Mouse (Mus musculus) retina, embryonic 14.5 days (tissue): ENCODE results near the gene Zfp687.
A peak's percentile ranks its signal among the peaks of the same experiment; 100 is the strongest.
"Not testable (repeated sequence)": the region's sequence is repeated elsewhere in the genome, so short reads cannot be mapped to it uniquely, and the experiment has no call there.

ENCODE experiments used
- DNase-seq: peaks from one replicate; pipeline ENCODE4 v3.0.0-alpha.2; 2015; ENCODE audit warnings: low spot score

Zfp687 gene

DNA sequence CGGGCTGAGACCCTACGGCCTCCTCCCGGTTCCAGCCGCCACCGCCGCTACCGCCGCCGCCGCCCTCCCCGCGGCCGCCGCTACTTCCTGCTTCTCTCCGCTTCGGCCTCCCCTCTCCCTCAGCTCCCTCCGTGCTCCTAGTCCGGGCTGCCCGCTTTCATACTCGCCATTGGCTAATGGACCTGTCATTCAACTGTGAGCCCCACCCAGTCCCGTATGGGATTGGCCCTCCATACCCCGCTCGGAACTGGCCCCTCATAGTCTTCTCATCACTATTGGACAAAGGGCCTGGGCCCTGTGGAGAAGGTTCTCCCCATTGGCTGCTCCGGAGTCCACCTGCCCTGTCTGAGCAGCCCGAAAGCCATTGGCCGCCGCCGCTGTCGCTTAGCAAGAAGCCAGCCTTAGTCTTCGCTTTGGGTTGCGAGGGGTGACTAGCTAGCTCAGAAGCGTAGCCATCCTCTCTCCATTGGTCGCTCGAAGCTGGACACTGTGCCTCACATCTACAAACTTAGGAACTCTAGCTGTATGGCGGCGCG, at the start of gene Zfp687:
TSS of gene Zfp687 (minus strand) at position 112 of the 536 bp plus-strand sequence.
- peak; percentile 99 for DNase-seq

DNA sequence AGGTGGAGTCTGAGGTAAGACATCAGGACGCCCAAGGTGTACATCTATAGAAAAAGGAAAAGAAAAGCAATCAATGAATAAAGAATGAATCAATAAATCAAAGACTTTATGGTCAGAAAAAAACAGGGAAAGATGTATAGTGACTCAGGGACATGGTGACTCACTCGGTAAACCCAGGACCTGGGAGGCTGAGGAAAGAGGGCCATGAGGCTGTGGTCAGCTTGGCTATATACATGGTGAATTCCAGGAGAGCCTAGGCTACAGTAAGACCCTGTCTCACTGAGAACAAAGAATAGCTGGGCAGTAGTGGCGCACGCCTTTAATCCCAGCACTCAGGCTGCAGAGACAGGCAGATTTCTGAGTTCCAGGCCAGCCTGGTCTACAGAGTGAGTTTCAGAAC, 48.5 kb upstream of the Zfp687 start:
- DNase-seq: no peak

DNA sequence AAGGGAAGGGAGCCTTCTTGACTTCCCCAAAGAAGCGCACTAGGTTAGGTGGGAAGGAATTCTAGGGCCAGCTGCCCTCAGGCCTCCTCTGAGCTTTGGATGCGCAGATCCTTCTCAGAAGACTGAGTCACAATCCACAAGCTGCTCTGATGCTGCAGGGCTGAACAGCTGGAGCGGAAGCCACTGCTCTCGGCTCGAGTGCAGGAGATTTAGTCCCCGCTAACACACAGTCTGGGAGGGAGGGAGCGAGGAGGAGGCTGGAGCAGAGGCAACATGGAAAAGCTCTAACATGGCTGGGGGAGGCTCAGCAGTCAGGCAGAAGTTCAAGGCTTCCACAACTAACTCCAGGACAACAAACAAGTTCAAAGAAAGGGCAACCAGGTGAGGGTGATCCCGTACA, 42.8 kb upstream of the Zfp687 start:
- DNase-seq: no peak

DNA sequence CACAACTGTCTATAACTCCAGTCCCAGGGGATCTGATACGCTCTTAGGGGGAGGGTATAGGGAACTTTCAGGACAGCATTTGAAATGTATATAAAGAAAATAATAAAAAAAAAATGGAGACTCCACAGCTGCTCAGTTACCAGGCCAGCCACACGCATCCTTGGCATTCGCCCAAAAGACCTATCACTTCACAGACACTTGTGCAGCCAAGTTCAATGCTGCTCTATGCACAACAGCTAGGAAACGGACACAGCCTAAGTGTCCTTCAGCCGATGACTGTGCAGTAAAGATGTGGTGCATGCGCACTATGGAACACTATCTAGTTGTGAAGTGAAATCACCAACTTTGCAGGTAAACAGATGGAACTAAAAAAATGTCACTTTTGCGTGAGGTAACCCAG, 41.0 kb upstream of the Zfp687 start:
- no peak for DNase-seq

DNA sequence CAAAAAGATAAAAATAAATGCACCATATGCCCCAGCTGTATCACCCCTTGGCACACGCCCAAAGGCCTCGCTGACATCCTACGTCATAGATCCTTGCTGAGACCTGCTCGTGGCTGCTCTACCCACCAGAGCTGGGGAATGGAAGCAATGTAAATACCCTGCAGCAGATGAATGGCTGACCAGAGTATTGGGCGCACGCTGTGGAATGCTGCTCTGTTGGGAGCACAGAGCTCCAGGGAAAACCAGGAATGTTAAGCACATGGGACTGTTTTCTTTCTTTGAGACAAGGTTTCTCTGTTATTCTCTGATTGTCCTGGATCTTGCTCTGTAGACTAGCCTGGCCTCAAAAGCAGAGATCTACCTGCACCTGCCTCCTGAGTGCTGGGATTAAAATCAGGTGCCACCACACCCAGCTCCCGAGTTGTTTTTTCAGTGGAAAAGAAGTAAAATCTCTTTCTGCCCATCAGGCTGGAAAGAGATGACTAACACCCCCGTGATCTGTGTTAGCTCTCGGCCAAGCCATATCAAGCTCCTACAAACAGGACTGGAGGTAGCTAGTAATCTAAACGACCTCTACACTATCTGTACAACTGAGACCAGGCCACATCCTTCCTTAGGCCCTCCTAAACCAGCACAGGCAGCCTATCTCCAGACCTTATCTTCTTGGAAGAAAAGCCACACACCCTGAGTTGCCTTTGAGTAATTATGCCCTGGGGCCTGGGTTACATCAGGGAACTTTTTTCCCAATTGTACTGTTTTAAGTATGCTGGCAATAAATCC, 39.4 kb upstream of the Zfp687 start:
- DNase-seq: no peak

DNA sequence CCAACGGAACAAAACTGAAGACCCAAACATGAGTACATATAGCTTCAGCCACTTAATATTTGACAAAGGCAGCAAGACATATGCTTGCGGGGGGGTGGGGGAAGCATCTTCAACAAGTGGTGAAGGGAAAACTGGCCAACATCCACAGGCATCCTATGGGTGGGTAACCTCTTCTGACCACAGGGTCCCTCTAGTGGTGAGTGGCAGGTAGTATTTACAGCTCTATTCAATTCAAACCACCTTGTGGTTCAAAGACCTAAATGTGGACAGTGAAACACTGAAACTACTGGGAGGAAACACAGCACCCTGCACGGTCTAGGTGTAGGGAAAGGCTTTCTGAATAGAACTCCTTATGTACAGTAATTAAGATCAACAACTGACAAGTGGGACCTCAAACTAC, 38.5 kb upstream of the Zfp687 start:
- peak; percentile 75 for DNase-seq

DNA sequence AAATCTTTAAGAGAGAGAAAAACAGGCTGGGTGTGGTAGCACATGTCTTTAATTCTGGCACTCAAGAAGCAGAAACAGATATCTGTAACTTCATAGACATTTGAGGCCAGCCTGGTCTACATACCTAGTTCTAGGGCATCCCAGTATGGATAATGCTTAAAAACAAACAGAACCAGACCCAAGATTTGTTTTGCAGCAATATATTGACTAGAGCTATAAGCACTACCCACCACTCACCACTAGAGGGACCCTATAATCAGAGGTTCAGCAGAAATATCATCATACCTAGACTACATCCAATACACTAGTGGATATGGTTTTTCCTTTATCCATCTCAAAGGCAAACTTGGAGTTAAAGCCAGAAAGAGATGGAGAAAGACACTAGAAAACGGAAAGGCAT, 37.7 kb upstream of the Zfp687 start:
- DNase-seq: peak; percentile 83

DNA sequence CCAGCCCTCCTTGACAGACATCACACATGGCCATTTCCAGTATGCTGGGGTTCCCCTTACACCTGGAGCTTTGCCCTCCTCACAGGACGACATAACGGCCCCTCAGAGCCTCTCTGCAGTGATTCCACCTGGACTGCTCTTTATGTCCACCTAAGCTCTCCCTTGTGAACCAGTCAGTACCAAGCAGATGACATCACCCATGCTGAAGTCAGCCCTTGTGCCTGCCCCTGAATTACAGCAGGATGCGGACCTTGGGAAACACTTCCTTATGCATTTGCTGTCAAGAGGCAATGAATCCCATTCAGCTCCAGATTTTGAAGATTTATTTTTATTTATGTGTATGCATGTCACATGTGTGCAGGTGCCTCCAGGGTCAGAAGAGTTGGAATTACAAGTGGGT, 32.7 kb upstream of the Zfp687 start:
- DNase-seq: no peak

DNA sequence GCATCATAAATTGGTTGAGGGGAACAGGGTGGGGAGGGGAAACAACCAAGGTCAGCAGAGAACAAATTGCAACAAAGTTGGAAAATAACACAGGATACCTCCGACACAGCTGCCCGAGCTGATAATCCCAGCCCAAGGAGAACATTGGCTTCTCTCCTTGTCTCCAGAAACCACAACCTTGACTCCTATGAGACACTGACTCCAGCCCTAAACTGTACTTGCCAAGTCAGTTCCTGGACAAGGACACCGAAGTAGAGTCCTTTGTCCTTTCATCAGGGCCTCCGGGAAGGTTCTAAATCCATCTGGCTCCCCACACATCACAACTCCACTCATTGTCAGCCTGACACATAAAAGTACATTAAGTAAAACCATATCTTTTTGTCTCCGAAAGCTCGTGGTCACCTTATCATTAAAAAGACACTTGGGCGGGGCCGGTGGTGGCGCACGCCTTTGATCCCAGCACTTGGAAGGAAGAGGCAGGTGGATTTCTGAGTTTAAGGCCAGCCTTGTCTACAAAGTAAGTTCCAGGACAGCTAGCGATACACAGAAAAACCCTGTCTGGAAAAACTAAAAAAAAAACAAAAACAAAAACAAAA, 31.3 kb upstream of the Zfp687 start:
- DNase-seq: no peak

DNA sequence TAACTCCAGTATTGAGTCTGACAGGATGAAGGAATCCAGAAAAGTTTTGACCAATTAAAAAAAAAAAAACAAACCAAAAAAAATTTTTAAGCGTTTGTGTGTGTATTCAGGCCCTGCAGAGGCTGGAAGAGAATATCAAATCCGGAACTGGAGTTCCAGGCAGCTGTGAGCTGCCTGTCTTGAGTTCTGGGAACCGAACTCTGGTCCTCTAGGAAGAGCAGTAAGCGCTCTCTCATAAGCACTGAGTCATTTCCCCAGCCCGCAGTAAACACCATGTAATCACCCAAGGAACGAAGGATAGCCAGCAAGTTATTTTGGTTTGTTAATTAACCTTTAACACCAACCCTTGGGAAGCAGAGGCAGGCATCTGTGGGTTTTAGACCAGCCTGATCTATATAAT, 28.0 kb upstream of the Zfp687 start:
- DNase-seq: no peak

DNA sequence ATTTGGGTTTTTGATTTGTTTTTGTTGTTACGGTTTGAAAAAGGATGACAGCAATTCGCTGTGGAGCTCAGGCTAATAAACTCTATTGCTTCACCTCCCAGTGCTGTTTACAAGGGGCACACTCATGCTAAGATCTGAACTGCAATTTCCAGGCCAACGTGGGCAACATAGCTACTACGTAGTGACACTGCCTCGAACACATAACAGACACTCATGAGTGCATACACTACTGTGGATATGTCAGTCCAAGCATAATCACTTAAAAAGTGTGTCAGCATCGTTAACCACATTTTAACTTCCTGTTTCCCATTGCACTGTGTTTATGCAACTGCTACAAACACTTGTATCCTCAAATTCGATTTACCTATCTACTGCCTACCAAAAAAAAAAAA, 27.6 kb upstream of the Zfp687 start:
- no peak for DNase-seq

DNA sequence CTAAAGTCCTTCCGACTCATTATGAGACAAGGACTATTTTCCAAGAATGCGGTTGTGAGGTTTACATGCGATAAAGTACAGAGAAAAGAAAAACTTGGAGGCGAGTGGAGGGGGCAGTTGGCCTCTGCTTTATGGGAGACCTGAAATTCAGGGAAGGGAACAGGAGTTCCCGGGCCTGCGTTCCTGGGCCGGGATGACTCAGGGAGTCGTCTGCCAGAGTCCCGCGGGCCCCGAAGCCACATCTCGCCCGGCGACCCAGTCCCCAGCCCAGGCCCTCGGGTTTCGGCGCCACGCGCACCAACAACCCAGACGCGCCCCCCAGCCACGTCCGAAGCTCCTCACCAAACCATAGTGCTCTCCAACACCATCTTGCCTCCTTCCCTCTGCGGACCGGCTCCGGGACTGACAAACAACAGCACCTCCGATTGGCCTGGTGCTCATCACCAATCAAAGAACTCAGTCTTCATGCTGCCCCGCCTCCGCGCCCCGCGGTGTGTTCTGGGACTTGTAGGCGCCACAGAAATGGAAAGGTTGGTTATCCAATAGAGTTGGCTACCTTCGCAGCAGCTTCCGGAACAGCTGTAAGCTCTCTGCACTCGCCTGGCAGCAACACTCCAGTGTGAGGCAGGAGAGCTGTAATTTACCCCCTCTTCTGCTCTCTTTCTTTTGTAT, 27.1 kb upstream of the Zfp687 start, which contains the start of gene Psmd4:
TSS of gene Psmd4 (minus strand) at position 449 of the 672 bp plus-strand sequence.
- peak; percentile 98 for DNase-seq

DNA sequence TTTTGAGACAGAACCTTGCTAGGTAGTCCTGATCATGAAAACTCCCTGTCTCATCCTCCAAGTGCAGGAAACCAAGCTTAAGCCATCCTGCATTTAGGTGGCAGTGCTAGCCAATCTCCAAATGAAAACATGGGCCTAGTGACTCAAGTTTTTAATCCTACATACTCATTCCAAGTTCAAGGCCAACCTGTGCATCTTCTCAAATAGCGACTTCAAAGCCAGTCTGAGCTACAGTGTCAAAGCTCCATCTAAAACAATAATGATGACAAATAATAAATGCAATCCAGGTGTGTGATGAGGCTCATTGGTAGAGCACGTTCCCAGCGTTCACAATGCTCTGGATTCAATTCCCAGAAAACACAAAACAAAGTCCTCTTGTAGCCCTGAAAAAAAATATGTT, 26.4 kb upstream of the Zfp687 start:
- no peak for DNase-seq

DNA sequence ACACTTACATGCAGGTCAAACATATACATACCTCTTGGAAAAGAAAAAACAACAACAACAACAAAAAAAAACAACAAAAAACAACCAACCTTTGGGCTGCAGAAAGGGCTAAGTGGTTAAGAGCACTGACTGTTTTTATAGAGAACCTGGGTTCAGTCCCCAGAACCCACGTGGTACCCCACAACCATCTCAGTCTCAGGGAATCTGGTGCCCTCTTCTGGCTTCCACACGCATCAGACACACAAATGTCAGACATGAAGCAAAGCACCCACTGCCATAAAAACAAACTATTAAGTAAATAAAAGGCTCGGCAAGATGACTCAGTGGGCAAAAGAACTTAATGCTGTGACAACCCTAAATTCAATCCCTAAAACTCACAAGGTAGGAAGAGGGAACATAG, 14.7 kb upstream of the Zfp687 start:
- DNase-seq: no peak

DNA sequence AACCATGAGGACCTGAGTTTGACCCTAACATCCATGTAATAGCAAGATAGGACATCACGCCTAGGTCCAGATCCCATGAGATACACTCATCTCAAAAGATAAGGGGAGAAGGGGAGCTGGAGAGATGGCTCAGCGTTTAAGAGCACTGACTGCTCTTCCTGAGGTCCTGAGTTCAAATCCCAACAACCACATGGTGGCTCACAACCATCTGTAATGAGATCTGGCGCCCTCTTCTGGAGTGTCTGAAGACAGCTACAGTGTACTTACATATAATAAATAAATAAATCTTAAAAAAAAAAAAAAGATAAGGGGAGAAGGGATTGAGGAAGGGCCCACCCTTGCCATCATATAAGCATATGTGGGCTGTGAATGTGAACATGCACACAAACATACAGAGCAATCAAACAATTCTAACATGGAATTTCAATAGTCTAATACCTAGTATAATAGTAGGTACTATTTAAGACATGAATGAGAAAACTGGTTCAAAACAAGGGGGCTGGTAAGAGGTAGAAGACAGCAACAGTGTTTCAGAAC, 14.1 kb upstream of the Zfp687 start:
- DNase-seq: not testable (repeated sequence)

DNA sequence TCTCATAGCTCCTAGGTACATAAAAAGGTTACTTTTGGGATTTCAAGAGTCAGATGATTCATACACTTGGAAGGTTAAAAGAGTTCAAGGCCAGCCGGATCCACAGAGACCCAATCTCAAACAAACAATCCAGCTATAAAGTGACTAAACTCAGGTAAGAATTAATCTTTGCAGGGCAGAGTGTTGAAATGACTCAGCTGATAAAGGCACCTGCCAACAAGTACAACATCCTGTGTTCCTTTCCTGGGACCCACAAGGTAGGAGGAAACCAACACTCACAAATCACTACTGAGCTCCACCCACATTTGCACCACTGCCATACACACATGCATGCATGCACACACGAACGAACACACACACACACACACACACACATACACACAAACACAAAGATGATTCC, 13.4 kb upstream of the Zfp687 start:
- no peak for DNase-seq

DNA sequence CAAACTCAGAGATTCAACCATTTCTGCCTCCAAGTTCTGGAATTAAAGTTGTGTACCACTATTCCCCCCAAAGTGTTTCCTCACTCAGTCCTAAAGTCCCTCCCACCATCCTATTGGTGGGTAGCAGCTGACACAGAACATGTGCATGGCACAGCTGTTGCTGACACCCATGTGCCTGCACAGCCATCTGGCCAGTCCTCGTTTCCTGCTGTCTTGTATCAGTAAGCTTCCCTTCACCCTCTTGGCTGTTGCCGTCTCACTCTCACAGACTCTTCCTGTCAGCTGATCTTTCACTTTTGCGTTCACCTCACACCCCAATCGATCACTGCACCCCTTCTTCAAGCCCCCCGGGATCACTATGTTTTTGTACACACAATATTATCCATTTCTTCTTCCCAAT, 12.5 kb upstream of the Zfp687 start:
- DNase-seq: peak; percentile 59

DNA sequence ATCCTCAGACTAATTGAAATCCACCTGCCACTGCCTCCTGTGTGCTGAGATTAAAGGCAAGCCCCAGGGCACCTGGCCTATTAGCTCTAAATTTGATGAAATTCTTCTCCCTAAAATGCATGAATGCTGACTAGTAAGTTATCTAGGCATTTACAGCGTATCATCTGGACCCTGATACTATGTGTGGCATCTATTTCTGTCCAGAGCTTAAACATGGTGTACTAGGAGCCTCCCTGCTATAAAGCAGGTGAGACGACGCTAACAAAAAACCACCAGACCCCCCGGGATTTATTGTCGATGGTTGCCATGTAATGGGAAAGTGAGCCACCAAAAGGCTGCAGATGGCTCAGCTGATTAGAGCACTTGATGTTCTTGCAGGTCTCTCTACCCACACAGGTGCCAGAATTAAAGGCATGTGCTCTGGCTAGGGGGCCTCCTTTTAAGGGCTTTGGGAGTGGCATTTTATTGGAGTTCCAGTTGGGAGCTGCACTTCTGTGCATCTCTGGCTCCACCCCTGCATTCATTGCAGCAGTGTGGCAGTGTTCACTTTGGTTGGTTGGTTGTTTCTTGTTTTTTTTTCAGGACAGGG, 11.9 kb upstream of the Zfp687 start:
- DNase-seq: no peak

DNA sequence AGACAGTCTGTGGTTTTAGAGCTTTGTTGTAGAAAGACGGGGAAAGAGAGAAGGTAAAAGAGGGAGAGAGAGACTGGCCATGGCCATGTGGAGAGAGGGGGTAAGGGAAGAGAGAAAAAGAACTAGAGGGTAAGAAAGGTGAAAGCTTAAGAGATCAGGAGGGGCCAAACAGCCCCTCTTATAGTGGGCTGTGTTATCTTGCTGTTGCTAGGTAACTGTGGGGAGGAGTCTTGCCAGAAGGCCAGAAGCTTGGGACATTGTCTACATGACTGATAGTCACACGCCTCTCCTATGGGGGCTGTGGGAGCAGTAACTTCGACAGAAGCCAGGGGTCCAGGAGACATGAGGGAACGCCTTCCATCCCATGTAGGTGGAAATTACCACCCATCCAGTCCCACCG, 10.0 kb upstream of the Zfp687 start:
- no peak for DNase-seq

DNA sequence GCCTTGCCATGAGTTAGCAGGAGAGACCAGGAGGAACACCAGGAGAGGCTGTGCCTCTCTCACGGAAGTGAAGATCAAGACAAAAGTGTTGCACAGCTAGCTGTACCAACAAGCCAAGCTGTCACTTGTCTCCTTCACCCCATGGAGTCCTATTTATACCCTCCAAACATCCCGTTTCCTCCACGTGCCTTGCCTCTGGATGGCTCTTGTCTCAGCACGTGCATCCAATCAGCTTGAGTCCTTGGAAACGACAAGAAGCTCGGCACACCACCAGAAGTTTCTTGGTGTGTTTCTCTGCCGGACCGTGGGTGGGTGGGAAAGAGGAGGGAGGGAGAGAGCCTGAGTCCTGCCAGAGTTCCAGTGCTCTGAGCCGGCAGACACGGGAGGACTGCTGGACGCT, 9.3 kb upstream of the Zfp687 start:
- no peak for DNase-seq

DNA sequence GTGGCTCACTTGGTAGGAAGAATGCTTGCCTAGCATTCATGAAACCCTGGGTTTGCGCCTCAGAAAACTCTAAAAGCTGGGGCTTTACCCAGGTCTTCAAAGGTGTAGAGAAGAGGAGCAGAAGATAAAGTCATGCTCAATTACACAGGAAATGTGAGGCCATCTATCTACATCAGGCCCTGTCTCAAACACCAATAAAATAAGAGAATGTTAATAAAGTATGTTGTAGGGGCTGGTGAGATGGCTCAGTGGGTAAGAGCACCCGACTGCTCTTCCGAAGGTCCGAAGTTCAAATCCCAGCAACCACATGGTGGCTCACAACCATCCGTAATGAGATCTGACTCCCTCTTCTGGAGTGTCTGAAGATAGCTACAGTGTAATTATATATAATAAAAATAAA, 5.7 kb upstream of the Zfp687 start:
- not testable (repeated sequence) for DNase-seq

DNA sequence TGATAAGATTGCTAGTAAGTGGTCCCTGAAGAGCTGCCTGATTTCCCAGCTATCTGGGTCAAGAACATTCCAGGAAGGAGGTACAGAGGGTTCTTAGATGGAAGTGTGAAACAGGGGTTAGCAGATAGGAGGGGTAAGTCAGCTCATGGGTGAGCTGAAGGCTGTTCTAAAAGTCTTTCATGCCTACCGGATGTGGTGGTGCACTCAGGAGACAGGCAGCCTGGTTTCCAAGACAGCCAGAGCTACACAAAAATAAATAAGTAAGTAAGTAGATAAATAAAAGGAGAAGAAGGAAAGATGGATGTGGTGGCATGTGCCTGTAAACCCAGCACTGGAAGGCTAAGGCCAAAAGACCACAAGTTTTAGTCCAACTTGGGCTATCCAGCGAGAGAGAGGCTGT, 3.5 kb upstream of the Zfp687 start:
- no peak for DNase-seq
